Mouse (Mus musculus): ENCODE measurements around the gene Shcbp1l. TPM values are rescaled to one million over a fixed set of nuclear protein-coding genes. Genes with fewer than 3 reads are reported as not detected.
"Not testable (repeated sequence)": the region's sequence is repeated elsewhere in the genome, so short reads cannot be mapped to it uniquely, and the experiment has no call there.

The Shcbp1l gene
- polyA plus RNA-seq, 1 experiment from 2014 or later: 0.31 TPM

GRCm38 (mm10) chr1:153479296-153479695 lies 54.3 kb downstream of the Shcbp1l start:
- Histone ChIP-seq H3K4me1 (peaks cover 7% of the 10 kb centered on the region), H3K36me3 (peaks cover 74% of the 10 kb centered on the region), H3K9me3 (no peaks in the 10 kb centered on the region), H3K27ac (no peak overlapping the region), H3K4me2 (replicated peaks) (no peak overlapping the region), H3K4me3 (no peak overlapping the region), H3K9ac (no peak overlapping the region), H3K27me3 (no peaks in the 10 kb centered on the region)
- 96% methylated on average over 1 of the region's 1 CpGs for WGBS
- no peak for ATAC-seq (ENCODE audit: low FRiP score, low read depth)

- Histone ChIP-seq H3K27me3 (no peaks in the 10 kb centered on the region), H3K27ac (no peak overlapping the region), H3K4me1 (peaks cover 19% of the 10 kb centered on the region), H3K9ac (no peak overlapping the region), H3K36me3 (peaks cover 65% of the 10 kb centered on the region), H3K4me2 (replicated peaks) (no peak overlapping the region), H3K9me3 (no peaks in the 10 kb centered on the region), H3K4me3 (no peak overlapping the region)
- ATAC-seq (ENCODE audit: low FRiP score, low read depth): no peak
- 56% methylated on average over 1 of the region's 1 CpGs for WGBS
These were observed 55.5 kb downstream of the Shcbp1l start for GRCm38 (mm10) chr1:153480386-153481024.

GRCm38 (mm10) chr1:153481025-153481412 lies 56.1 kb downstream of the Shcbp1l start:
- WGBS: 100% methylated on average over 1 of the region's 1 CpGs
- no peak overlapping the region for H3K27ac ChIP-seq
- ATAC-seq (ENCODE audit: low FRiP score, low read depth): no peak
- H3K4me1 ChIP-seq: peaks cover 22% of the 10 kb centered on the region
- H3K9ac ChIP-seq: no peak overlapping the region
- no peak overlapping the region for H3K4me2 ChIP-seq (replicated peaks)
- peaks cover 63% of the 10 kb centered on the region for H3K36me3 ChIP-seq
- no peak overlapping the region for H3K4me3 ChIP-seq
- no peaks in the 10 kb centered on the region for H3K9me3 ChIP-seq
- no peaks in the 10 kb centered on the region for H3K27me3 ChIP-seq

- H3K27me3 ChIP-seq: no peaks in the 10 kb centered on the region
- H3K4me1 ChIP-seq: peaks cover 25% of the 10 kb centered on the region
- ATAC-seq (ENCODE audit: low FRiP score, low read depth): no peak
- peaks cover 23% of the 10 kb centered on the region for H3K36me3 ChIP-seq
- no peak overlapping the region for H3K27ac ChIP-seq
- H3K9me3 ChIP-seq: no peaks in the 10 kb centered on the region
- 70% methylated on average over 2 of the region's 2 CpGs for WGBS
- H3K4me3 ChIP-seq: peak overlapping the region; percentile 99
- peak overlapping the region; percentile 91 for H3K4me2 ChIP-seq (replicated peaks)
- peak overlapping the region; percentile 99 for H3K9ac ChIP-seq
These were observed 60.3 kb downstream of the Shcbp1l start for GRCm38 (mm10) chr1:153485201-153485796.

- H3K9ac ChIP-seq: peak overlapping the region; percentile 99
- WGBS: 9% methylated on average over 6 of the region's 6 CpGs
These were observed 61.2 kb downstream of the Shcbp1l start for GRCm38 (mm10) chr1:153486120-153486519.

GRCm38 (mm10) chr1:153486767-153487499 lies 62.0 kb downstream of the Shcbp1l start:
- ATAC-seq (ENCODE audit: low FRiP score, low read depth): peak; percentile 85
- WGBS: under 1% methylated on average over 64 of the region's 64 CpGs
- peak overlapping the region; percentile 91 for H3K4me2 ChIP-seq (replicated peaks)
- H3K27ac ChIP-seq: peak overlapping the region; percentile 92
- no peaks in the 10 kb centered on the region for H3K9me3 ChIP-seq
- H3K27me3 ChIP-seq: no peaks in the 10 kb centered on the region
- peak overlapping the region; percentile 99 for H3K4me3 ChIP-seq
- H3K9ac ChIP-seq: peak overlapping the region; percentile 99
- peaks cover 25% of the 10 kb centered on the region for H3K4me1 ChIP-seq
- H3K36me3 ChIP-seq: peaks cover 7% of the 10 kb centered on the region

More at GRCm38 (mm10) chr1:153486120-153486519, 61.2 kb downstream of the Shcbp1l start:
- ATAC-seq (ENCODE audit: low FRiP score, low read depth); H3K27me3 ChIP-seq; H3K9me3 ChIP-seq; H3K27ac ChIP-seq: not testable (repeated sequence)
- peaks cover 25% of the 10 kb centered on the region for H3K4me1 ChIP-seq
- H3K36me3 ChIP-seq: peaks cover 15% of the 10 kb centered on the region
- H3K4me2 ChIP-seq (replicated peaks): peak overlapping the region; percentile 91
- H3K4me3 ChIP-seq: peak overlapping the region; percentile 99

- H3K4me2 ChIP-seq (replicated peaks): peak within 1 kb of the TSS; percentile 91
- H3K27ac ChIP-seq: peak within 1 kb of the TSS; percentile 92
- no peaks in the 10 kb centered on the region for H3K27me3 ChIP-seq
- peak within 1 kb of the TSS; percentile 99 for H3K4me3 ChIP-seq
- peaks cover 25% of the 10 kb centered on the region for H3K4me1 ChIP-seq
- under 1% methylated on average over 35 of the region's 35 CpGs for WGBS
- ATAC-seq (ENCODE audit: low FRiP score, low read depth): peak; percentile 92
- peak within 1 kb of the TSS; percentile 99 for H3K9ac ChIP-seq
- no peaks in the 10 kb centered on the region for H3K9me3 ChIP-seq
- H3K36me3 ChIP-seq: peaks cover 1% of the 10 kb centered on the region
These were observed 62.5 kb downstream of the Shcbp1l start, which contains the start of gene Dhx9 for GRCm38 (mm10) chr1:153487500-153487879. Gene Dhx9, minus strand, starts transcription at chr1:153487660.

- WGBS: 53% methylated on average over 7 of the region's 7 CpGs
- no peaks in the 10 kb centered on the region for H3K9me3 ChIP-seq
- no peaks in the 10 kb centered on the region for H3K36me3 ChIP-seq
- H3K9ac ChIP-seq: no peak overlapping the region
- no peaks in the 10 kb centered on the region for H3K27me3 ChIP-seq
- H3K4me2 ChIP-seq (replicated peaks): no peak overlapping the region
- H3K4me3 ChIP-seq: no peak overlapping the region
- ATAC-seq (ENCODE audit: low FRiP score, low read depth): no peak
- H3K4me1 ChIP-seq: peaks cover 19% of the 10 kb centered on the region
- H3K27ac ChIP-seq: no peak overlapping the region
These were observed 64.2 kb downstream of the Shcbp1l start for GRCm38 (mm10) chr1:153489132-153489531.

GRCm38 (mm10) chr1:153489540-153489939 lies 64.6 kb downstream of the Shcbp1l start:
- H3K9me3 ChIP-seq: no peaks in the 10 kb centered on the region
- no peak for ATAC-seq (ENCODE audit: low FRiP score, low read depth)
- peaks cover 15% of the 10 kb centered on the region for H3K4me1 ChIP-seq
- 59% methylated on average over 2 of the region's 2 CpGs for WGBS
- no peak overlapping the region for H3K27ac ChIP-seq
- no peaks in the 10 kb centered on the region for H3K27me3 ChIP-seq
- H3K4me2 ChIP-seq (replicated peaks): no peak overlapping the region
- H3K9ac ChIP-seq: no peak overlapping the region
- no peaks in the 10 kb centered on the region for H3K36me3 ChIP-seq
- no peak overlapping the region for H3K4me3 ChIP-seq

- Histone ChIP-seq H3K4me3 (no peak overlapping the region), H3K4me2 (replicated peaks) (no peak overlapping the region), H3K4me1 (peaks cover 11% of the 10 kb centered on the region), H3K9ac (no peak overlapping the region), H3K27me3 (no peaks in the 10 kb centered on the region), H3K36me3 (no peaks in the 10 kb centered on the region), H3K9me3 (no peaks in the 10 kb centered on the region), H3K27ac (no peak overlapping the region)
- 82% methylated on average over 4 of the region's 4 CpGs for WGBS
- ATAC-seq (ENCODE audit: low FRiP score, low read depth): no peak
These were observed 65.0 kb downstream of the Shcbp1l start for GRCm38 (mm10) chr1:153489963-153490362.

- Histone ChIP-seq H3K4me3 (no peak overlapping the region), H3K36me3 (no peaks in the 10 kb centered on the region), H3K9ac (no peak overlapping the region), H3K4me2 (replicated peaks) (no peak overlapping the region), H3K27ac (no peak overlapping the region), H3K4me1 (0 out of 2 replicates have a peak, but pooled peaks cover under 1% of the 10 kb centered on the region), H3K27me3 (no peaks in the 10 kb centered on the region), H3K9me3 (no peaks in the 10 kb centered on the region)
- WGBS: 83% methylated on average over 2 of the region's 2 CpGs
- ATAC-seq (ENCODE audit: low FRiP score, low read depth): no peak
These were observed 66.4 kb downstream of the Shcbp1l start for GRCm38 (mm10) chr1:153491345-153491744.

- Histone ChIP-seq H3K4me1 (no peaks in the 10 kb centered on the region), H3K36me3 (no peaks in the 10 kb centered on the region), H3K4me2 (replicated peaks) (no peak overlapping the region), H3K9me3 (no peaks in the 10 kb centered on the region), H3K4me3 (no peak overlapping the region), H3K27ac (no peak overlapping the region), H3K9ac (no peak overlapping the region), H3K27me3 (no peaks in the 10 kb centered on the region)
- no peak for ATAC-seq (ENCODE audit: low FRiP score, low read depth)
- 94% methylated on average over 1 of the region's 1 CpGs for WGBS
These were observed 66.9 kb downstream of the Shcbp1l start for GRCm38 (mm10) chr1:153491822-153492221.

Measured in limb, embryonic 13.5 days (tissue).